Mouse (Mus musculus): ENCODE measurements around the gene Pgs1. TPM values are rescaled to one million over a fixed set of nuclear protein-coding genes. Genes with fewer than 3 reads are reported as not detected.
A peak's percentile ranks its signal among the peaks of the same experiment; 100 is the strongest.

Pgs1 gene
- total and polyA plus RNA-seq, 3 experiments = 38.1 to 60.5 (median 50.8) TPM

DNA sequence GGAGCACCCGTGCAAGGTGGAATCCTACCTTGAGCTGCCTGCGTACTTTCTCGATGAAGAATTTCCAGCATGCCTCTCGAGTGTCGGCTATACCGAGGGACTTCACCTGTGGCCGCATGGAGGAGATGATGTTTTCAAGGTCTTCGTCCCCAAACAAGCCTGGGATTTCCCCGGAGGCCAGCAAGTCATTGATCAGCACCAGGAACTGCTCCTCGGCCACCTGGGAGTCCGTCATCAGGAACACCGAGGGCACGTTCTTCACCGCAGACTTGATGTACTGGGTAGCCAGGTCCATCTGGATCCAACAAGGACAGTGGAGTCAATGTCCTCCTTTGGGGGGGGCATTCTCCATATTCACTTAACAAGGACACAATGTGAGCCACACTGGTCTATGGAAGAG is 73.9 kb downstream of the Pgs1 start (continued):
- TF ChIP-seq NELFE (IDR thresholded peaks at IDR 0.05; ENCODE audit: low read depth, low read length) (no peak), USF1 (IDR thresholded peaks at IDR 0.05; ENCODE audit: low read depth, low read length) (no peak), MAFK (IDR thresholded peaks at IDR 0.05; ENCODE audit: insufficient replicate concordance, low read length) (no peak), JUND (conservative IDR thresholded peaks at IDR 0.05; ENCODE audit: low read depth, low read length) (no peak), MAZ (IDR thresholded peaks at IDR 0.05; ENCODE audit: low read depth, low read length) (no peak), ZNF384 (IDR thresholded peaks at IDR 0.05; ENCODE audit: low read depth, low read length) (no peak), CTCF (conservative IDR thresholded peaks at IDR 0.05 in 1 of 2, IDR thresholded peaks at IDR 0.05 in 1 of 2; ENCODE audit: low read depth in 2 of 2, low read length in 2 of 2) (no peak), SIN3A (IDR thresholded peaks at IDR 0.05; ENCODE audit: low read length) (0 out of 2 replicates have a peak, but pooled peaks have one; percentile 25), TCF12 (IDR thresholded peaks at IDR 0.05; ENCODE audit: low read depth, low read length) (no peak; the same call in 1 of the 2 replicates), IRF4 (IDR thresholded peaks at IDR 0.05; ENCODE audit: low read depth, low read length) (peak; percentile 39; the same call in 1 of the 2 replicates), ZC3H11A (IDR thresholded peaks at IDR 0.05; ENCODE audit: low read depth, low read length) (no peak), CHD2 (IDR thresholded peaks at IDR 0.05; ENCODE audit: low read length) (no peak), BHLHE40 (IDR thresholded peaks at IDR 0.05; ENCODE audit: low read depth, low read length) (peak; percentile 89), ETS1 (conservative IDR thresholded peaks at IDR 0.05; ENCODE audit: low read depth, low read length) (peak; percentile 65), ELF1 (IDR thresholded peaks at IDR 0.05; ENCODE audit: low read depth, low read length) (peak; percentile 24; the same call in 1 of the 2 replicates)

DNA sequence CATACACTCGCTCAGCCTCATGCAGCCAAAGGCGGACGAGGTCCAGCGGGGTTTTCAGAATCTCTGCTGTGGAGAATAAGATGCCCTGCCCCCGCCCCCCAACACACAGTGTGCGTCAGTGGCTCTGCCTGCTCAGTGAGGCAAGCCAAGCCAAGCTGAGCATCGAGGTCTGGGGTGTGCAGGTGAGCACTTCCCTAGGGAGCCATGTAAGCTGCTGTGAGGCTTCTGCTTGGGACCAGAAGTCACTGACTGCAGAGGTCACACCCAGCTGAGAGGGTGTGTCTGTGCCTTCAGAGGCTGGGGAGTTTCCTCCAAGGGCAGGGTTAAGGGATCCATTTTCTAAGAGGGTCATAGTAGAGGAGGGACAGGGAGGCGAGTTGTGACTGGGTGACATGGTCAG is 81.5 kb downstream of the Pgs1 start:
- peak; percentile 66 for DNase-seq (ENCODE audit: extremely low read depth)
- peaks cover 18 to 27% of the 10 kb centered on the region in 2 experiments for H3K4me1 ChIP-seq (ENCODE audit: control insufficient read depth in 1 of 2, insufficient read depth in 2 of 2)
- no peaks in the 10 kb centered on the region for H3K79me2 ChIP-seq (replicated peaks; ENCODE audit: control insufficient read depth, extremely low read depth, insufficient read depth, poor library complexity, severe bottlenecking)
- H3K27me3 ChIP-seq (replicated peaks) = peaks cover 94% of the 10 kb centered on the region
- H3K4me2 ChIP-seq (ENCODE audit: insufficient read depth, low read depth, poor library complexity, severe bottlenecking) = no peak overlapping the region
- no peaks in the 10 kb centered on the region for H3K9me3 ChIP-seq (replicated peaks; ENCODE audit: low read length)
- H3K4me3 ChIP-seq (replicated peaks in 1 of 3; ENCODE audit: low read depth in 2 of 3, low read length in 2 of 3, poor library complexity in 1 of 3) = no peak overlapping the region
- dilution Hi-C loops (cut with MboI; ENCODE audit: extremely low pct_ligation_motif_present, extremely low pct_unique_long_range_greater_than_20kb, low sequenced_read_pairs) = no loop called here
- in situ Hi-C loops (cut with MboI; ENCODE audit: low pct_ligation_motif_present, low pct_unique_long_range_greater_than_20kb, low sequenced_read_pairs) = no loop called here
- H3K27ac ChIP-seq (ENCODE audit: insufficient read depth, low read depth) = no peak overlapping the region
- H3K36me3 ChIP-seq (replicated peaks in 1 of 2; ENCODE audit: control insufficient read depth in 1 of 2, insufficient read depth in 1 of 2, low read length in 1 of 2) = no peaks in the 10 kb centered on the region
- H3K9ac ChIP-seq (ENCODE audit: insufficient read depth, low read depth) = no peak overlapping the region
- TF ChIP-seq BHLHE40 (IDR thresholded peaks at IDR 0.05; ENCODE audit: low read depth, low read length) (peak; percentile 74), KAT2A (IDR thresholded peaks at IDR 0.05; ENCODE audit: insufficient replicate concordance, low read length) (0 out of 2 replicates have a peak, but pooled peaks have one; percentile 11), MYC (IDR thresholded peaks at IDR 0.05; ENCODE audit: low read depth, low read length) (no peak), ZKSCAN1 (IDR thresholded peaks at IDR 0.05; ENCODE audit: borderline replicate concordance, low read depth, low read length) (no peak), USF2 (conservative IDR thresholded peaks at IDR 0.05; ENCODE audit: low read depth, low read length) (no peak), MXI1 (IDR thresholded peaks at IDR 0.05; ENCODE audit: low read depth, low read length) (0 out of 2 replicates have a peak, but pooled peaks have one; percentile 20), IRF4 (IDR thresholded peaks at IDR 0.05; ENCODE audit: low read depth, low read length) (no peak), JUN (IDR thresholded peaks at IDR 0.05; ENCODE audit: insufficient read depth, low read depth, low read length) (no peak), POLR2A (IDR thresholded peaks at IDR 0.05; ENCODE audit: low read depth, low read length) (no peak), NELFE (IDR thresholded peaks at IDR 0.05; ENCODE audit: low read depth, low read length) (no peak), EP300 (IDR thresholded peaks at IDR 0.05; ENCODE audit: low read length) (peak; percentile 24; the same call in 1 of the 2 replicates), MAZ (IDR thresholded peaks at IDR 0.05; ENCODE audit: low read depth, low read length) (0 out of 2 replicates have a peak, but pooled peaks have one; percentile 43), ETS1 (conservative IDR thresholded peaks at IDR 0.05; ENCODE audit: low read depth, low read length) (peak; percentile 84), ZNF384 (IDR thresholded peaks at IDR 0.05; ENCODE audit: low read depth, low read length) (no peak), JUND (conservative IDR thresholded peaks at IDR 0.05; ENCODE audit: low read depth, low read length) (no peak), ZMIZ1 (IDR thresholded peaks at IDR 0.05; ENCODE audit: low read depth, low read length) (no peak), CHD1 (IDR thresholded peaks at IDR 0.05; ENCODE audit: low read depth, low read length) (no peak), CHD2 (IDR thresholded peaks at IDR 0.05; ENCODE audit: low read length) (0 out of 2 replicates have a peak, but pooled peaks have one; percentile 39), SIN3A (IDR thresholded peaks at IDR 0.05; ENCODE audit: low read length) (no peak), MEF2A (IDR thresholded peaks at IDR 0.05; ENCODE audit: borderline replicate concordance, low read depth, low read length) (peak; percentile 46; the same call in 1 of the 2 replicates), HCFC1 (IDR thresholded peaks at IDR 0.05; ENCODE audit: low read depth, low read length) (no peak), MAFK (IDR thresholded peaks at IDR 0.05; ENCODE audit: insufficient replicate concordance, low read length) (no peak), SMC3 (IDR thresholded peaks at IDR 0.05; ENCODE audit: low read depth, low read length) (no peak), USF1 (IDR thresholded peaks at IDR 0.05; ENCODE audit: low read depth, low read length) (no peak), TCF12 (IDR thresholded peaks at IDR 0.05; ENCODE audit: low read depth, low read length) (peak; percentile 46; the same call in 1 of the 2 replicates), RCOR1 (conservative IDR thresholded peaks at IDR 0.05; ENCODE audit: low read depth, low read length) (0 out of 2 replicates have a peak, but pooled peaks have one; percentile 33), ELF1 (IDR thresholded peaks at IDR 0.05; ENCODE audit: low read depth, low read length) (no peak), NRF1 (IDR thresholded peaks at IDR 0.05; ENCODE audit: low read depth, low read length) (no peak), PAX5 (IDR thresholded peaks at IDR 0.05; ENCODE audit: low read length) (no peak), UBTF (IDR thresholded peaks at IDR 0.05; ENCODE audit: low read depth, low read length) (no peak), TBP (conservative IDR thresholded peaks at IDR 0.05; ENCODE audit: low read depth, low read length) (no peak), MAX (IDR thresholded peaks at IDR 0.05; ENCODE audit: low read length) (peak; percentile 35; the same call in 1 of the 2 replicates)
